Mouse (Mus musculus): ENCODE data around the gene Rtn4rl2. TPM values are rescaled to one million over a fixed set of nuclear protein-coding genes. Genes with fewer than 3 reads are reported as not detected.

Gene Rtn4rl2
- total RNA-seq, 2 experiments from 2014 or later = 92.3 to 94.5 TPM

Small RNA genes within 50 kb of the gene (microRNA-seq; reads per million reads assigned to microRNA genes)
- gene Gm24332 = 0 reads per million in 2 experiments

Other genes starting within 250 kb of the Rtn4rl2 start
- 10 to 100 TPM; 46.1 to 59.1 TPM for gene Ctnnd1, start 235.9 kb downstream of the Rtn4rl2 start, total RNA-seq (2021)
- gene Btbd18, start 227.6 kb downstream of the Rtn4rl2 start, total RNA-seq (2021) = not detected
- gene Selenoh, start 215.9 kb downstream of the Rtn4rl2 start, total RNA-seq (2021) = 10 to 100 TPM; 30.3 to 31.5 TPM
- gene Gm28635, start 208.7 kb downstream of the Rtn4rl2 start, total RNA-seq (2021) = 1 to 10 TPM in 1 of 2 experiments, not detected in 1; 1.1 TPM
- 10 to 100 TPM; 31.3 to 33.3 TPM for gene Med19, start 208.3 kb downstream of the Rtn4rl2 start, total RNA-seq (2021)
- 100 to 1,000 TPM; 217 to 249 TPM for gene Tmx2, start 207.6 kb downstream of the Rtn4rl2 start, total RNA-seq (2021)
- gene Zdhhc5, start 171.5 kb downstream of the Rtn4rl2 start, total RNA-seq (2021) = 10 to 100 TPM; 37.3 to 37.7 TPM
- 1 to 10 TPM; 8.1 to 8.7 TPM for gene Clp1, start 159.4 kb downstream of the Rtn4rl2 start, total RNA-seq (2021)
- 10 to 100 TPM; 60.0 to 67.5 TPM for gene Ypel4, start 152.7 kb downstream of the Rtn4rl2 start, total RNA-seq (2021)
- 1 to 10 TPM; 1.8 to 2.2 TPM for gene Gm19426, start 143.1 kb downstream of the Rtn4rl2 start, total RNA-seq (2021)
- gene Serping1, start 111.3 kb downstream of the Rtn4rl2 start, total RNA-seq (2021) = 1 to 10 TPM; 5.7 to 7.4 TPM
- 1 to 10 TPM; 3.9 to 4.3 TPM for gene Ube2l6, start 87.9 kb downstream of the Rtn4rl2 start, total RNA-seq (2021)
- not detected for gene Smtnl1, start 64.1 kb downstream of the Rtn4rl2 start, total RNA-seq (2021)
- 10 to 100 TPM; 58.0 to 60.3 TPM for gene Timm10, start 59.7 kb downstream of the Rtn4rl2 start, total RNA-seq (2021)
- gene Slc43a1, start 47.9 kb downstream of the Rtn4rl2 start, total RNA-seq (2021) = under 1 TPM; 0.30 to 0.35 TPM
- gene Slc43a3, start 49.9 kb upstream of the Rtn4rl2 start, total RNA-seq (2021) = under 1 TPM; 0.82 to 0.98 TPM
- gene Prg2, start 93.8 kb upstream of the Rtn4rl2 start, total RNA-seq (2021) = not detected
- not detected for gene Prg3, start 101.5 kb upstream of the Rtn4rl2 start, total RNA-seq (2021)
- 100 to 1,000 TPM; 108 to 111 TPM for gene Ssrp1, start 150.5 kb upstream of the Rtn4rl2 start, total RNA-seq (2021)
- 1 to 10 TPM; 1.8 to 2.5 TPM for gene P2rx3, start 150.8 kb upstream of the Rtn4rl2 start, total RNA-seq (2021)
- 100 to 1,000 TPM; 141 to 159 TPM for gene Tnks1bp1, start 161.3 kb upstream of the Rtn4rl2 start, total RNA-seq (2021)
- gene Aplnr, start 249.5 kb upstream of the Rtn4rl2 start, total RNA-seq (2021) = 1 to 10 TPM; 1.1 to 1.4 TPM